Mouse (Mus musculus): Measurements from ENCODE around the gene Fancl.

Fancl gene

DNA sequence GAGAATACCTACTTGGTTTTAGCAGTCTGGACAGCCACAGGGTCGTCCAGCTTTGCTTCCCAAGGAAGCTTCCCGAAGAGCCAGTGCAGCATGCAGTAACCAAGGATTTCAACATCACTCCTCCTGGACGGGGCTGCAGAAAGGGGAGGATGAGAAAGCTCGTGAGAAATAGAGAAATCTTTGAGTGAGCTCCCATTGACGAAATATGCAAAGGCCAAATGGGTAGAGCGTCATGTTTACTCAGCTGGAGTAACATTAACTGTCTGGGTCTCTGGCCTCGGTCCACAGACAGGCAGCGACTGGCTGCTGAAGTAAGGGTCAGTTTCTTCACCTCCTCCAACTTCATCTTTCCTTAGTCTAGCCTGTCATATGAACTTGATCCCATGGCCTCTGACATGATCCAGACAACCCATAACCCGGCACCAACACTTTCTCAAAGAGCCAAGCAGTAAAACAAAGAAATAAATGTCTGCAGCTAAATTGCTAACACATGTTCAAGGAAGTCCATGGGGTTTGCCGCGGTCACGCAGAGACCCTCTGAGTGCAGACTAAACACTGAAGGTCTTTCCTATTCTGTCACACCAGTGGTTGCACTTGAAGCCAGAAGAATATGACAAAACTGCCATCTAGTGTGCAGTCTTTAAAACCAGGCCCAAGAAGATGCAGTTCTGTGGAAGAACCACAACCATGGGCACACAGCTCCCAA, 104.0 kb downstream of the Fancl start:
- in situ Hi-C loops (cut with MboI; ENCODE audit: low sequenced_read_pairs) = no loop called here

DNA sequence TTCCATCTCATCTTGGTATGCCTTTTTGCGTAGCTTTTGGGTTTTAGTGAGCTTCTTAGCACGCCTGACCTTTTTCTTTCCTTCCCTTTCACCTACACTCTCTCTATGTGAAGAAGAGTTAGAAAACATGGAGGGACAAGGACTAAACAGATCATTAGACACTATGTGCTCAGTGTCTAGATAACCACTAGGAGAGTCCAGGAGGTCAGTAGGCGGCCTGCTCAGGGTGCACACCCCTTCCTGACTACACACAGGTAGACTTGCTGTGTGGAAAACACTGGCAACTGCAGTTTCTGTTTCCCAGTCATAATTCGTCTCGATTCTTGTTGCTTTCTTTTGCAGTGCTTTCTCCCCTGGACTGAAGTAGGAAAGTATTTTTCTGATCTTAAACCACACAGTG, 110.0 kb downstream of the Fancl start:
- in situ Hi-C loops (cut with MboI; ENCODE audit: low sequenced_read_pairs) = no loop called here

DNA sequence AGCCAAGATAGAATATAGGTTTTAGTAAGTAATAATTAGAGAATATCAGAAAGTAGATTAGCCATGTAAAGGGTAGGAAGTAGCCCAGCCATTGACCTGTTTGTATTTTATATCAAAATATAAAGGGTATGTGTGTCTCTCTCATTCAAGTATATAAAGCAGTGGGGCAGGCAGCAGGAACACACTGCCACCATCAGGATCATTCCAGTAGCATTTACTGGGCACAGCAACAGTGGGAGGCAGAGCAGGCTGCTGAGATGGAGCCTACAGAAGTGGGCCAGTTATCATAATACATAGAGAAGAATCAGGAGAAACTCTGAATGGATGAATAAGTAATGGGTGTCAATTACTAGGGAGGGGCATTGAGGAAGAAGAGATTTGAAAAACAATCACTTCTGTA, 127.7 kb downstream of the Fancl start:
- in situ Hi-C loops (cut with MboI; ENCODE audit: low sequenced_read_pairs) = no loop called here

DNA sequence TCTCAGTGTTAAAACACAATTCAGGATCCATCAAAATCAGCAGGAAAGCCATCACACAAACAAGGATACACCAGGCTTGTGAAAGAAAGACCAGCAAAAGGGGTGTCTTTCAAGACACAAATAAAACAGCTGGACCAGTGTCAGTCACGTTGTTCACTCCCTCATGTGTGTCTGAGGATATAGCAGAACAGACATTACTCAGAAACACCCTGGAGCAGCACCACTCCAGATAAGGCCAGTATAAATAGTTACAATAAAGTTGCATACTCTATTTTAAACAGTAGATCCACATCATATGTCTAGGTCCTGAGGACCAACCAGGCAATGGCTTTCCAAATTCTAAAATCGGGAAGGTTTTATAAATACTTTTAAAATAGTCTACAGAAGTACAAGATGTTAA, 130.2 kb downstream of the Fancl start:
- in situ Hi-C loops (cut with MboI; ENCODE audit: low sequenced_read_pairs) = no loop called here

DNA sequence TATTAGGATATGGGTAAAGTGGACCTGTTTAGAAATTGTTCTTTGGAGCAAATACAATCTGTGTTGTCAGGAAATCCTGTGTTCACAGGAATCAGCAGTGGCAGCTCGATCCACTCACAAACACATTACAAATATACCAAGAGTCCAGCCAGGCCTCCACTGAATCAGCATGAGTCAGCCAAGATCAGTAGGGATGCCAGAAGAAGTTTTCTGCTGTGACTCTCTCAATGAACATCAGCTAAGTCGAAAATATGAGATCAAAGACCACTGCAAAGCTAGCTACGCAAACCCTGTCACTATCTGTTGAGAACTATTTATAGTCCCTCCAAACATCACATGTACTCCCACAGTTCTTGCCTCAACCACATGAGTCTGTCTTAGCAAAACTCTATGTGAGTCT, 133.1 kb downstream of the Fancl start:
- in situ Hi-C loops (cut with MboI; ENCODE audit: low sequenced_read_pairs) = no loop called here
